In genomic region chr5:96629851-96630250, GRCm38 (mm10) we compare ENCODE assay signal across 15 mouse cellular contexts.
DNase-seq lines count a peak whose midpoint lies in the region; ATAC-seq and TF ChIP-seq lines count a peak whose summit lies in the region.
"Had no signal": no experiment of that assay in that cellular context is flagged by ENCODE, and none has a peak within 500 bp of the region (broad histone marks: within the 10 kb centered on the region; RNA-seq: fewer than 3 reads in every experiment).

No protein-coding gene starts in this region.

- H3K4me1 ChIP-seq in heart, embryonic 10.5 days = peaks cover 27% of the 10 kb centered on the region
- H3K4me1 ChIP-seq in heart, adult 2 months (ENCODE audit: control insufficient read depth, insufficient read depth, low read length) = no peaks in the 10 kb centered on the region
- peaks cover 5% of the 10 kb centered on the region; the same call in 1 of the 2 replicates for H3K4me1 ChIP-seq in midbrain, embryonic 13.5 days (replicated peaks)
- H3K4me1 ChIP-seq in midbrain, embryonic 10.5 days = no peaks in the 10 kb centered on the region
- H3K4me1 ChIP-seq in hindbrain, embryonic 12.5 days = peaks cover 7% of the 10 kb centered on the region; the same call in 1 of the 2 replicates
- no peaks in the 10 kb centered on the region for H3K4me1 ChIP-seq in neural tube, embryonic 14.5 days (ENCODE audit: control insufficient read depth, insufficient read depth, low read length)
- H3K4me1 ChIP-seq: intestine, embryonic 15.5 days had no signal

- no peak overlapping the region for H3K9ac ChIP-seq in heart, adult 2 months (ENCODE audit: low read depth, low read length)
- H3K9ac ChIP-seq in midbrain, embryonic 13.5 days (replicated peaks) = no peak overlapping the region
- no peak overlapping the region for H3K9ac ChIP-seq in hindbrain, embryonic 12.5 days
- H3K9ac ChIP-seq in neural tube, embryonic 14.5 days (replicated peaks; ENCODE audit: low read depth, low read length) = no peak overlapping the region
- H3K9ac ChIP-seq: intestine, embryonic 15.5 days had no signal

- no peak for TF ChIP-seq EP300 in heart, adult 2 months (IDR thresholded peaks at IDR 0.05; ENCODE audit: insufficient read depth, low read depth, low read length)

- H3K36me3 ChIP-seq in heart, embryonic 10.5 days = 0 out of 2 replicates have a peak, but pooled peaks cover 3% of the 10 kb centered on the region
- H3K36me3 ChIP-seq in heart, adult 2 months (ENCODE audit: control insufficient read depth, insufficient read depth, low read length) = no peaks in the 10 kb centered on the region
- no peaks in the 10 kb centered on the region for H3K36me3 ChIP-seq in midbrain, embryonic 13.5 days
- H3K36me3 ChIP-seq in midbrain, embryonic 10.5 days = no peaks in the 10 kb centered on the region
- H3K36me3 ChIP-seq in hindbrain, embryonic 12.5 days = no peaks in the 10 kb centered on the region
- H3K36me3 ChIP-seq in neural tube, embryonic 14.5 days (ENCODE audit: control insufficient read depth, insufficient read depth, low read length) = no peaks in the 10 kb centered on the region
- H3K36me3 ChIP-seq: G1E; intestine, embryonic 15.5 days had no signal

- no peaks in the 10 kb centered on the region for H3K9me3 ChIP-seq in heart, embryonic 10.5 days
- H3K9me3 ChIP-seq in midbrain, embryonic 13.5 days = no peaks in the 10 kb centered on the region
- H3K9me3 ChIP-seq in midbrain, embryonic 10.5 days (replicated peaks) = no peaks in the 10 kb centered on the region
- no peaks in the 10 kb centered on the region for H3K9me3 ChIP-seq in hindbrain, embryonic 12.5 days (replicated peaks)
- H3K9me3 ChIP-seq in neural tube, embryonic 14.5 days (ENCODE audit: control insufficient read depth, low read length) = no peaks in the 10 kb centered on the region
- H3K9me3 ChIP-seq: G1E; intestine, embryonic 15.5 days had no signal

- no peak for TF ChIP-seq CTCF in heart, adult 2 months (IDR thresholded peaks at IDR 0.05)

- 60% methylated on average over 8 of the region's 8 CpGs for WGBS in heart, embryonic 10.5 days
- 49% methylated on average over 8 of the region's 8 CpGs for WGBS in heart, adult 2 months
- 66% methylated on average over 8 of the region's 8 CpGs for WGBS in midbrain, embryonic 13.5 days
- 89% methylated on average over 8 of the region's 8 CpGs for WGBS in midbrain, embryonic 10.5 days
- 72% methylated on average over 8 of the region's 8 CpGs for WGBS in hindbrain, embryonic 12.5 days
- 47% methylated on average over 8 of the region's 8 CpGs for WGBS in neural tube, embryonic 14.5 days

- H3K27me3 ChIP-seq in heart, embryonic 10.5 days (ENCODE audit: insufficient read depth, poor library complexity, severe bottlenecking) = no peaks in the 10 kb centered on the region
- H3K27me3 ChIP-seq in heart, adult 2 months (ENCODE audit: control insufficient read depth, insufficient read depth, low read length) = no peaks in the 10 kb centered on the region
- H3K27me3 ChIP-seq in midbrain, embryonic 13.5 days = no peaks in the 10 kb centered on the region
- no peaks in the 10 kb centered on the region for H3K27me3 ChIP-seq in midbrain, embryonic 10.5 days (ENCODE audit: low read depth, poor library complexity, severe bottlenecking)
- no peaks in the 10 kb centered on the region for H3K27me3 ChIP-seq in hindbrain, embryonic 12.5 days
- H3K27me3 ChIP-seq in neural tube, embryonic 14.5 days (ENCODE audit: control insufficient read depth, insufficient read depth, low read length) = no peaks in the 10 kb centered on the region
- H3K27me3 ChIP-seq: intestine, embryonic 15.5 days had no signal

- peak overlapping the region; percentile 25; the same call in 1 of the 2 replicates for H3K4me3 ChIP-seq in heart, embryonic 10.5 days
- H3K4me3 ChIP-seq in heart, adult 2 months = no peak overlapping the region
- H3K4me3 ChIP-seq in midbrain, embryonic 13.5 days (replicated peaks) = no peak overlapping the region
- no peak overlapping the region for H3K4me3 ChIP-seq in midbrain, embryonic 10.5 days
- H3K4me3 ChIP-seq in hindbrain, embryonic 12.5 days = no peak overlapping the region
- no peak overlapping the region for H3K4me3 ChIP-seq in neural tube, embryonic 14.5 days (ENCODE audit: low read depth, low read length)
- H3K4me3 ChIP-seq: intestine, embryonic 15.5 days had no signal

- no peak for TF ChIP-seq POLR2A in heart, adult 2 months (IDR thresholded peaks at IDR 0.05; ENCODE audit: insufficient read depth, low read depth, low read length)

- H3K27ac ChIP-seq in heart, embryonic 10.5 days = peak overlapping the region; percentile 76; the same call in 1 of the 2 replicates
- H3K27ac ChIP-seq in heart, adult 2 months = no peak overlapping the region
- H3K27ac ChIP-seq in midbrain, embryonic 13.5 days = no peak overlapping the region
- no peak overlapping the region for H3K27ac ChIP-seq in midbrain, embryonic 10.5 days (replicated peaks)
- no peak overlapping the region for H3K27ac ChIP-seq in hindbrain, embryonic 12.5 days
- H3K27ac ChIP-seq in neural tube, embryonic 14.5 days (ENCODE audit: low read depth, low read length) = no peak overlapping the region
- H3K27ac ChIP-seq: intestine, embryonic 15.5 days had no signal

- intact Hi-C loops in heart, adult 2 months (cut with DNase I) = no loop called here

- H3K4me2 ChIP-seq in midbrain, embryonic 13.5 days (replicated peaks) = no peak overlapping the region
- H3K4me2 ChIP-seq in hindbrain, embryonic 12.5 days (replicated peaks) = no peak overlapping the region
- no peak overlapping the region for H3K4me2 ChIP-seq in neural tube, embryonic 14.5 days (ENCODE audit: low read depth, low read length)
- H3K4me2 ChIP-seq: intestine, embryonic 15.5 days had no signal

- peak; percentile 80; the same call in 1 of the 2 replicates for ATAC-seq in midbrain, embryonic 13.5 days
- peak; percentile 87 for ATAC-seq in hindbrain, embryonic 12.5 days (ENCODE audit: low FRiP score)
- ATAC-seq in neural tube, embryonic 14.5 days (ENCODE audit: low read depth) = peak; percentile 70; the same call in 1 of the 2 replicates
- ATAC-seq: intestine, embryonic 15.5 days had no signal

- no peaks in the 10 kb centered on the region for H3K79me2 ChIP-seq in heart, adult 2 months (replicated peaks; ENCODE audit: control insufficient read depth, insufficient read depth, low read length)

- DNase-seq in heart, embryonic 10.5 days (ENCODE audit: low spot score) = no peak
- no peak for DNase-seq in heart, adult 2 months
- DNase-seq in midbrain, embryonic 10.5 days (ENCODE audit: low spot score) = no peak
- DNase-seq in cerebellum, adult 18-20 months = no peak
- no peak for DNase-seq in kidney, postnatal 14 days
- DNase-seq: adrenal gland, postnatal 36 days; cerebellum, adult 11 months; gastrocnemius, postnatal 25 days; kidney, postnatal 10 days; lung, adult 2 months had no signal
